Mouse (Mus musculus): Measurements from ENCODE around the gene Ptpn1.

The Ptpn1 gene

DNA sequence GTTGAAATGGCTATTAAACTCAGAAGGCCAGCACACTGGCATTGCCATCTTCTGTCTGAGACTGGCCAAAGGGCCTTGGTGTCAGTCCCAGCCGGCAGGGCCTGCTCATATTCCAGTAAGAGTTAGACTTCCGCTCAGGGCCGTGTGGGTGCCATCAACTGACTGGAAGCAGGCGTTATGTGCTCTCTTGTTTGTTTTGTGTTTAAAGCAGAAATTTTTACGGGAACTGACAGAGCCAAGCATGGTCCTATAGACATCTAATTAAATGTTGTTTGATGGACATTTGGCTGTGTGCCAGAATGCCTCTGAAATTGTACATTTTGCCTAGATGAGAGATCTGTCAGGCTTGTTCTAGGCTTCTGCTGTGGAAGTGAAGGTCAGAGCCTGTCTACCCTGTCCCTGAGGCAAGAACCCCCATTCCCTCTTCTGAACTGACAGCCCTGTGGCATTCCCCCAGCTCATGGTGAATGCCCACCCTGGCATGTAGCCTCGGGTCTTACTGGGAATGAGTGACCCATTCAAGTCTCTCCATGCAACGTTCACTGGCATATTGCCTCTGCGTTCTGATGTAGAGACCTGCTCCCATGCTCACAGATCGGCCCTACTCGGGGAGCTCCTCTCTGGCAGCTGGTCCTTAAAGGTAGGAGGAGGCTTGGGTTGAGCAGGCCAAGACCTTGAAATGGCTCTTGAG, 38.1 kb downstream of the Ptpn1 start:
- in situ Hi-C loops (cut with MseI, MboI): no loop called here

DNA sequence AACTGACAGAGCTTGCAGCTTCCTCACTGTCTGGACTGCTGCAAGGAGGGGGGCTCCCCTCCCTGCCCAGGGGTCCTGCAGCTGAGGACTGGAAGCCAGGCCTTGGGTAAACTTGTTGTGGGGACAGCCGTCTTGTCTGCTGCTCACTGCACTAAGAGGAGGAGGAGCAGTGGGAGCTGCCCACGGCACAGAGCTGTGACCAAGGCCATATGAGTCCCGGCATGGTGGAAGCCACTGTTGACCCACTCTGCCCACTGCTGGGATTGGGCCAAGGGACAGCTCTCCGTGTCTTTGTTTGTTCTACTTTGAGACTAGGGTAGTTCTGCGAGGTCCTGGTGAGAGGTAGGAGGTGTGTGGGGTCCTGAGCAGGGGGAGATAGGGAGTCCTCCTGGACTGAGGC, 40.3 kb downstream of the Ptpn1 start:
- in situ Hi-C loops (cut with MseI, MboI): no loop called here

DNA sequence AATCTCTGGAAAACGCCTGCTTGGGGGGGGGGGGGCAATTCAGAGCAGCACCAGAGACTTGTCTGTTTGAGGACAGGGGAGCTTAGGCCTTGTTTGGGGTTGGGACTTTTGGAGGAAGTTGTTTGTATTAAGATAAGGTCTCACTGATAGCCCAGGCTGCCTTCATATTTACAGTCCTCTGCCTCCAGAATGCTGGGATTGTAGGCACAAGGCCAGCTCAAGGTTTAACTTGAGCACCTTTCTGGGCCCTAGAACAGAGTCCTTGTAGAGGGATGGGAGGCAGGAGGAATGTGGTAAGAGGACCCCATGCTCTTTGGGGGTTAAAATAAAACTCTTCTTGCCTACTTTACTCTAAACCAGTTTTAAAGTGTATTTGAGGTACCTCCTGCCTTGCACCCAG, 41.0 kb downstream of the Ptpn1 start:
- in situ Hi-C loops (cut with MseI, MboI): no loop called here

DNA sequence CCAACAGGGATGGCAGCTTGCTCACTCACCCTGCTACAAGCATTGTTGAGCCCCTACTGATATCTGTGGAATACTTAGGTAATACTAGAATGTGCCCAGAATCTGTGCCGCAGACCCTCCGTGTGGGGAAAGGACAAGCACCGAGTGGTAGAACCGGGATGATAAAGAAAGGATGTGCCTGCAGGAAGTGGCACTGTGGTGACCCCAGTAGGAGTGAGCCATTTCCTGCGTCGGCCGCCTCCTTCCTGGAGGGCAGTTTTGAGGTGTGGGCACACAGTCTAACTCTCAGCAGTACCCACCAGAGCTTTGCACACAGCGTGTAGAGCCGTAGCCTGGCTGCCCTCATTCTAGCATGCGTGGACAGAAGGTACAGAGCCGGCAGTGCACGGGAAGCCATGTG, 43.9 kb downstream of the Ptpn1 start:
- in situ Hi-C loops (cut with MseI, MboI): no loop called here

DNA sequence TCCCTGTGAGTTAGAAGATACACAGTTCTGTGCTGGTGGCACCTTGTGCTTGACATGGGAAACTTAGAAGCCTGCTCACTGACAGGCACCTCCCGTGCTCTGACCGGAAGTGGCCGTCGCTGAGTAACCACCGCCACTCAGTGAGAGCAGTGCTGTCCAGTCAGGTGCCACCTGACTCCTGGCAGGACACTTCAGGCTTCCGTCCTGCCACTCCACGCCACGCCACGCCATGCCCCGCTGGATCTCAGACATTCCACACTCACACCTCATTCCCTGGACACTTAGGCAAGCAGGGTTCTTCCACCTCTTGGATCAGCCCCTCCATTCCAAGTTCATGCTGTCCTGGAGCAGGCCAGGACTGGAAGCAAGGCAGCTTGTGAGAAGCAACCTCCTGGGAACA, 46.4 kb downstream of the Ptpn1 start:
- in situ Hi-C loops (cut with MseI, MboI): no loop called here

DNA sequence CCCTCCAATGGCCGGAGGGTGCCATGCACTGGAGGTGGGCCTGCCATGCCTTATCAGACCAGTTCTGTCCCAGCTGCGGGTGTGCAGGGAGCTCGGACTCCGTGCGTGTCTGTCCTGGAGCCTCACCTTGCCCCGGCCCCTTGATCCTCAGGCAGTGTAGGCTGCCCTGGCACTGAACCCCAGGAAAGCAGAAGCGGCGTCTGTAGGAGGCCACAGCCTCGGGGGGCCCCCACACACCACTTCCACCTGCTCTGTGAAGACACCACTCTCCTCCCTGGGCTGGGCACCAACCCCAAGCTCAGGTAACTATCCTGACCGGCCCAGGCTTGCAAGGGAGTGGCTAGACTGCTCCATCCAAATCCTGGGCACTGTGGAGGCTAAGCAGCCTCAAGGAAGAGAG, 48.5 kb downstream of the Ptpn1 start:
- in situ Hi-C loops (cut with MseI, MboI): no loop called here

DNA sequence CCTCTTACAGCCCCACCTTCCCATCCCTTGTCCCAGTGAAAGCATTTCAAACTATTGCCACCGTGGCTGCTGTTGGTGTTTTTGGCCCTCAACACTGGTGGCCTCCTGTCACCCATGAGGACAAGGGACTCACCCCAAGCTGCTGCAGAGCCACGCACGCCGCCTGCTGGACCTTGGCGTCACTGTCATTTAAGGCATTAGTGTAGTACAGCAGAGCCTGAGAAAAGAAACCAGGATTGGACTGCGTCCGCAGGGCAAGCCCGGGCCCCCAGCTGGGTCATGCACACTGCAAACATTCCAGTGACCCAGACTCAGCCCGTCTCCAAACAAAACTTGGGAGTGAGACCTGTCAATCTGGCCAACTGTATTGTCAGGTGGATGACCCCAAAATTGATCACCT, 50.8 kb downstream of the Ptpn1 start:
- in situ Hi-C loops (cut with MseI, MboI): no loop called here

DNA sequence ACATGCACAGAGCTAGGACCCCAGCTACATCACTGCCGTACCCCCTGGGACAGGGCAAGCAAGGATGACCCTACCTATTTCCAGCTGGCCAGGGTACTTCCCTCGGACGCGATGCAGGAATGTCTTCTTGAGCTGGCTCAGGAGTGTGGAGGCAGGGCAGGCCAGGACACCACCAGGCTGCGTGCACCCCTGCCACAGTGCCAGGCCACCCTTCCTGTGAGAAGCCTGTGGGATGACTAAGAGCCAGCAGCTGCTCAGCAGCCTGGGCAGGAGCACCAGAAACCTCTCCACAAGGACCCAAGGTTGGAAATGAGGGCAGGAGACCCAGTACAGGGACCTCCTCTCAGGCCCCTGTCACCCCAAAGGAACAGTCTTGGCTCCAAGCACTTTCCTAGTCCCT, 52.5 kb downstream of the Ptpn1 start:
- in situ Hi-C loops (cut with MseI, MboI): no loop called here

DNA sequence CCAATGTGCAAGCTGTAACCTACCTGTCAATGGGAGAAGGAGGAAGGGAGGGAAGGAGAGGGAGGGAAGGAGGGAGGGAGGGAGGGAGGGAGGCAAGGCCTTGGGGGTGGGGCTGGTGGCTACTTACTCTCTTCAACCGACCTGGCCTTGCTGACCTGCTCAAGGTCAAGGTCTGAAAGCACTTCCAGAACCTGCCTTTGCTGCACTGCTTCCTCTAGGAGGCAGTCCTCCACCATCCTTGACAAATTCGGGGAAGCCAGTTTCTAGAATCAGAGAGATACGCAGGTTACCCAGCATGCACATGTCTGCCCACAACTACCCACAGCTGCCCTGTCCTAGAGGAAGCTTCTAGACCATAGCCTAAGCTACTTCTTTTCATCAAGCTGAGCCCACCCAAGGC, 53.1 kb downstream of the Ptpn1 start:
- in situ Hi-C loops (cut with MseI, MboI): no loop called here

DNA sequence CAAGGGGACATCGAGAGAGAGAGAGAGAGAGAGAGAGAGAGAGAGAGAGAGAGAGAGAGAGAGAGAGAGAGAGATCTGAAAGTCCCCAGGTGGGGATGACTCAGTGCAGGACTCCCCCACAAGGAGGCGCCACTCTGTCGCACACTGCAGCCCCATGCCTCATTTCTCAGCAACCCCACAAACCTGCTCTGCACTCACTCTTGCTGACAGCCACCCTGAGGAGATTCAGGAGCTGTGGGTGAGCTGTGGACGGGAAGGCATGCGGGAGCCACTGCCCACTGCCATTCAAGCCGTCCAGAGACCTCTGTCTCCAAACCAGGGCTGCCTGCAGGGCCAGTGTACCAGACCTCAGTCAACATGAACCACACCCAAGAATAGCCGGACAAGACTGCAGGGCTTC, 54.9 kb downstream of the Ptpn1 start:
- in situ Hi-C loops (cut with MseI, MboI): no loop called here

DNA sequence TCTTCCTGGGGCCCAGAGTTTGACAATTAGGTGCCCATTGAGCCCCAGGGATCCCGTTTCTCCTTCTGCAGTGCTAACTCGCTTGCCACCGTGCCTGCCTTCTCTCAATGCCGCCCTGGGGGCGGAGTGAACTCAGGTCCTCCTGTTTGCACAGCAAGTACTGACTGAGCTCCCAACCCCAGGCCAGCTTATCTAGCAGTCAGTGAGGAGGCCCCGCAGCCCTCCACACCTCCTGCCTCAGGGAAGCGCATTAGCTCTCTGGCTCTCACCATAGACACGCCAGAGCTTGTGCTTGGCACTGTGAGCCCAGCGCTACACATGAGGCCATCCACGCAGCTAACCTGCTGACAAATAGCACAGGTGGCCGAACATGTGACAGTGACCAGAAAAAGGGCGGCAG, 55.8 kb downstream of the Ptpn1 start:
- in situ Hi-C loops (cut with MseI, MboI): no loop called here

DNA sequence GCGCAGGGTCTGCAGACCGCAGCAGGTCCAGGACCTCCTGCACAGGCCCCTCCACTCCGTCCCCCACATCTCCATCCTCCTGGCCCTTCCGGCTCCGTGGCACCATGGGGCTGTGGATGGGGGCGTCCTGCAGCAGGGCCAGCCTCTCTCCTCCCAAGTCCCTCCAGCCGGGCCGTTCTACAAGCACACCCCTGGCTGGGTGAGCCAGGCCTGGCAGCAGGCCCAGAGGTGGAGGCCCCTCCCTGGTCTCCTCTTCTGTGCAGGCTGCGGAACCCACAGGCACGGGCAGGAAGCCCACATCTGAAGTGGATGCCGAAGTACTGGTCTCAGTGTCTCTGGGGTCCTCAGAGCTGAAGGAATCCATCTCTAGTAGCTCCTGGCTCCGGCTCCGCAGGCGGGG, 57.5 kb downstream of the Ptpn1 start:
- in situ Hi-C loops (cut with MseI, MboI): no loop called here

DNA sequence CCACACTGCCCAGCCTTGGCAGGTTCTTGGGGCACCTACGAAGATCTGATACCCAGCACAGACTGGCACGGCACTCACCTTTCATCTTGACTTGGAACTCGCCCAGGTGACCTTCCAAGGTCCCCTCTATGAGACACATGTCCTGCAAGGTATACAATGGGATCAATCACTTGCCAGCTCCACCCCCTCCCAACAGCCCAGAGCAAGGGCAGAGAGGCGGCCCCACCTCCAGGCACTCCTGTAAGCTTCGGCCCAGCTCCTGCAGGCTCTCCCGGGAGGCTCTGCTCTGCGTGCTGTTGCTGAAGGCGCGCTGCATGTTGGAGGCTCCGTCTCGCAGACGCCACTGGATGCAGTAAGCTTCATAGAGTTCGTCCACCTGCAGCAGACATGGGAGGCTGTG, 61.4 kb downstream of the Ptpn1 start:
- in situ Hi-C loops (cut with MseI, MboI): no loop called here

DNA sequence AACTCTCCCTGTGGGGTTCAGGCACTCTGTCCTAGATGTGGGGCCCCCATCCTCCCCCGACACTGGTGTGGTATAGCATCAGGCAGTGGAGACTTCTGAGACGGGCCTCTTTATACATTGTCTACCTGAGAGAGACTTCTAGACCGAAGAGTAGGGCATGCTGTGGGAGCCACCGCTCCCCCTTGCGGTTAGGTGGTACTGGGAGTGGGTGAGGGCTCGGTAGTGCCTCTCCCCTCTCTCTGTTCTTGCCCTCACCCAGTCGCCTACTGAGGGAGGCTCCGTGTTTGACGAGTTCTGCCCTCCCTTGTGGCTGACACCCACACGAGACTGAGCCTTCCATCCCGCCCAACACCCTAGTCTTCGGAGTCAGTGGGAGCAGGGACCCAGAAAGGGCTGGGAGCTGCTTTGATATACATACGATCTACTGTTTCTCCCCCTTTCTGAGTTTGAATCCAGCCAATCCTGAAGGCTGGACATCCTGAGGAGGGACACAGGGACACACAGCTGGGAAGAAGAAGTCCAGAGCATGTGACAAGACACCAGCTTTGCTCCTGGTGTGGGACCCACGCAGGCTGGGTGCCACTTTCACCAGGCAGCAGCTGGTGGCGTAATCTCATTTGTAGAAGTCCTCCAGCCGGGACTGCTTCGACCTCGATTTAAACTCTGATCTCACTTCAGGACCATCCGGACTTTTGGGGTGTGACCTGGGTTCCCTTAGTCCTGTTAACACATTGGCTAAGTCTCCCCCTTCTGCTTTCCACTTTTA, 64.2 kb downstream of the Ptpn1 start:
- in situ Hi-C loops (cut with MseI, MboI): no loop called here

DNA sequence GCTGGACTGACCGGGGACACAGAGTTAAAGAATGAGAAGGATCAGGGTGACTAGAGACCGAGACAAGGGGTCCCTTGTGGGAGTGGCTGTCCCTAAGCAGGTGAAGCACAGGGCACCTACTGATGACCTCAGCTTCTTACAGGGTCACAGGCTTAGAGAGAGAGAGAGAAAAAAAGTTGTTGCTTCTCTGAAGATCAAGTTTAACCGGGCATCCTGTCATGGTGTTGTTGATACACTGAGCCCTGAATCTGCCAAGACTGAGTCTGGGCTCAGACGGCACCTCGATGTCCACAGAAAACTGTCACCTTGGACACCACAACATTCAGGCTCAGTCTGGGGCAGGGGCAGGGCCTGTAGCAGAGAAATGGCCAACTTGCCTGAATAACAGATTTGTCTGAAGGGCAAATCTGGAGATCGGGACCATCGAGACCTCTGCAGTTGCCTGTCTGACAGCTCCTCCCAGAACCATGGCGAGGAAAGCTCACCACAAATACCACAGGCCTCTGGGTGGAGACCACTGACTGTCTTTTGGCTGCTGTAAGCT, 64.9 kb downstream of the Ptpn1 start:
- in situ Hi-C loops (cut with MseI, MboI): no loop called here

DNA sequence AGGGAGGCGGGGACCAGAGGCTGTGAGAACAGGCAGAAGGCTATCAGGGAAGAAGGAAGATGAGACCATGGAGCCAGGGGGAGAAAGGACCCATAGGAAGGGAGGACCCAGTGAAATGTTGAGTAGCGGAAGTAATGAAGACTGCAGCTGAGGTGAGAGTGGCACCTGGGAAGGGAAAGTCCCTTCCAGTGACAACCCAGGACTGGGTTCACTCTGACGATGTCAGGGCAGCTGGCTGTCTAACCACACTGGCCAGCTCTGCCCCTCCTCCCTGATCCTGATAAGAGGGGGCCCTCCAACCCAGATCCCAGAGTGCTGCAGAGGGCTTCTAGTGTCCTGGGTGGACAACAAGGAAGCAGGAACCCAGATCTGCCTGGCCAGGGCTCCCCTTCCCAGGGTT, 65.7 kb downstream of the Ptpn1 start:
- in situ Hi-C loops (cut with MseI, MboI): no loop called here

DNA sequence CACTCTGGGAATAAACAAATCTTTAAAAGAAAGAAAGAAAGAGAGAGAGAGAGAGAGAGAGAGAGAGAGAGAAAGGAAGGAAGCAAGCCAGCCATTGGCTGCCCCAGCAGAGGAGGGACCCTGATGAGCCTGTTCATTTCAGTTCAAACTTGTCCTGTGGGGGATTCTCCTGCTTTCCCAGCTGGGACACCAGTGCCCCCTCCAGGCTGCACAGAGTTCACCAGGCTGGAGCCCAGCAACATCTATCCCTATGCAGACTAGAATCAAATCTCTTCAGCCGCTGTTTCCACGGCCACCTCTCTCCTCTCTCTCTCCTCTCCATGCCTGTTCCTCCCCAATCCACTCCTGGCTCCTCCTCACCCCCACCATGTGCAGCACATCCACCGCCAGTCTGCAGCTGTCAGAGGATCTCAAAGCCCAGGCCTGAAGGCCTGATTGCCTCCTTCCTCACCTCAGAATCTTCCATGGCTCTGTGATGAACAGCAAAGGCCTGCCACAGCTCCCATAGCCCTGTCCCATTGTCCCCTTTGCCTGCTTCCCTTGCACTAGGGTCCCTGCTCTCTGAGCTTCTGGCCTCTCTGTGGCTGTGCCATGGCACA, 67.4 kb downstream of the Ptpn1 start:
- in situ Hi-C loops (cut with MseI, MboI): no loop called here

DNA sequence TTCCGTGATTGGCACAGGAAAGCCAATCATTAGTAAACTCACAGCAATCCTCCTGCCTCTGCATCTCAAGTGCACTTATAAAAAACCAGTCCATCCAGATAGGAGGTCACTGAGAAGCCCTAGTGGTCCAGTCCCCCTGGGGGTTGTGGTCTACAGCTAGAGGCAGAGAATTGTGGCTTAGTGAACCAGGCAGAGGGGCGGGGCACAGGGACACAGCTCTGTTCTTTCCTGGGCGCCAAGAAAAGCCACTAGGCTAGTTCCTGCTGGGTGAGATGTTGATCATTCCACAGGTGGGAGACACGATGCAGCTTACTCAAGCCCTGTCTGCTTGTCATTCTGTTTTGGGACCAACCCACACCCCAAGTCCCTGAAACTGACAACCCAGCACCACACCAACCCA, 70.3 kb downstream of the Ptpn1 start:
- in situ Hi-C loops (cut with MseI, MboI): no loop called here

DNA sequence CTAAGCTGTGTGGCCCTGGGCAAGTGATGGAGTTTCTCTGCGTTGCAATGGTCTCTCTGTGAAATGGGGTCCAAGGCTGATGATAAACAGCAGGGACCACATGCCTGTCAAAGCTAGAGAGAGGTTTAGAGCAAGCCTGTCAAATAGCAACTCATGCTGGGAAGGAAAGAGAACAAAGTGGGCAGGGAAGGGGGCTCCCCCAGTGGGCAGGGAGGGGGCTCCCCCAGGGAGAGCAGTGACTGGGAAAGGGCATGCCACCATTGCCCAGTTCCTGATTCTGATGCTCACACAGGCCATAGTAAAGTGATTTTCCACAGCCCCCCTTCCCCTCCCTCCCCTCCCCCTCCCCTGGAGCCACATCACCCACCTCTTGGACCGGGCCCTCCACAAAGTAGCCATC, 71.0 kb downstream of the Ptpn1 start:
- in situ Hi-C loops (cut with MseI, MboI): no loop called here

DNA sequence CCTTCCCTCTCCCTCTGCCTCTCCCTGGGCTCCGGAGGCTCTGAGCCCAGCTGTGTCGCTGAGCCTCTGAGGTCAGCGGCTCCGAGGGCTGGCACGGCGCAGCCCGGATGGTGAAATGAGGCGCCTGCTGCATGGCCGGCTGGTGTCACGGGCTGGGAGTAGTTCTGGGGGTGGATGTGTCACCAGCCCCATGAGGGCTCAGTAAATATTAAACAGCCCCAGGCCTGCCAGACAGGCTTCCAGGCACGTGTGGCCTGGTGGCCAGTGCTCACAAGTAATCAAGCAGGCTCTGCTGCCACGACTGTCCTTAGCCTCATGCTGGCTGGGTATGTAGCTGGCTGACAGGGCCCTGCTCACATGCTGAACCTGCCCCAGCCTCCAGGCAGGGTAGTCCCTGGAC, 71.6 kb downstream of the Ptpn1 start:
- in situ Hi-C loops (cut with MseI, MboI): no loop called here

DNA sequence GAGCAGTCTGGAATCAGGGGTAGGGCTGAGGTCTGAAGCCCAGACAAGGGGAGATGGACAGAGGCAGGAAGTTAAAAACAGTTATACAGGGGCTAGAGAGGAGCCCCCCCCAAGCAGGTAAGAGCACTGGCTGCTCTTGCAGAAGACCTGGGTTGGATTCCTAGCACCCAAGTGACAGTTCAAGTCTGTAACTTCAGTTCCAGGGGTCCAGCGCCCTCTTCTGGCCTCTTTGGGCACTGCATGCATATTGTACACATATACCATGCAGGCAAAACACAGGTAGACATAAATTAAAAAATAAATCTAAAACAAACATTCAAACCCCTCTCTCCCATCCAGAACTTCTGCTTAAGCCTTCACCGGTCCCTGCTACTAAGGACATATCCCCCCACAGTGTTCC, 72.5 kb downstream of the Ptpn1 start:
- in situ Hi-C loops (cut with MseI, MboI): no loop called here

DNA sequence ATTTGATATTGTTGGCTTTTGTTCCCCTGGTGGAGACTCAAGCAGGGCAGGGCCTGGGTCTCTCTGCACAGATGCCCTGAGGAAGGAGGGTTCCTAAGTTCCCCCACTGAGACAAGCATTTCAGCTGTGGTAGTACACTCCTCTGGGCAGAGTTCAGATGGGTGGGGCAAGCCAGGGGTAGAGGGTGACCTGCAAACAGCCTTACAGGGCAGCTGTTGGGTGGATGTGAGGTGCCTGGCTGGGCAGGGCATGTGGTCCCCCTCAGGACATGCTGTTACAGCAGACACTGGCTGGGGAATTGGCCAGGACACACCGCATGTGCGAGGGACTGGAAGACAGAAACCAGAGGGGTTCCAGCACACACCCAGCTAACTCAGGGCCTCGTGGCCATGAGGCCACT, 73.1 kb downstream of the Ptpn1 start:
- in situ Hi-C loops (cut with MseI, MboI): no loop called here

DNA sequence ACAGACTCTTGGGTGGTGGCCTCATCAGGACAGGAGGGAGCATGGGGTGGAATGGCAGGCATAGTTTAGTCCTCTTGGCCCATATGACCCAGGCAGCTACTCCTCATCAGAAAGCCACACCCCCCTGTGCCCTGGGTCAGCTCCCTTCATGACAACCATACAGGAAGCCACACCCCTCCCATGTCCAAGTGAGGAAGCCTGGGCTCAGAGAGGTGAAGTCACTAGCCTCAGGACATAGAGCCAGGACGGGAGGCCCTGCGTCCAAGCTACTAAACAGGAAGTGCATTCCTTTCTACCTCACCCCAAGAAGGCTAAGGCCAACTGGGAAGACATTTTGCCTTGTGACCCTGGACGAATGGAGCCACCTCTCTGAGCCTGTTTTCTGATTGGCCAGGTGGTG, 73.8 kb downstream of the Ptpn1 start:
- in situ Hi-C loops (cut with MseI, MboI): no loop called here

Data from mouse trophoblast stem cell (cell line).